Mouse (Mus musculus): ENCODE data around the gene Clec10a. TPM values are rescaled to one million over a fixed set of nuclear protein-coding genes. Genes with fewer than 3 reads are reported as not detected.

Gene Clec10a
- total RNA-seq, 2 experiments from 2014 or later = 1.3 to 2.9 TPM

GRCm38 (mm10) chr11:70179401-70179800 lies 23.4 kb downstream of the Clec10a start:
- DNase-seq = peak; percentile 34
- intact Hi-C loops (cut with DNase I) = no loop called here

GRCm38 (mm10) chr11:70180496-70180895 lies 24.5 kb downstream of the Clec10a start:
- DNase-seq = no peak
- intact Hi-C loops (cut with DNase I) = loop anchor here (2.0 kb wide), 1 partner anchor 104 kb away; no protein-coding TSS in a partner anchor

GRCm38 (mm10) chr11:70185120-70185519 lies 29.1 kb downstream of the Clec10a start:
- no peak for DNase-seq
- intact Hi-C loops (cut with DNase I) = no loop called here

- no peak for DNase-seq
- intact Hi-C loops (cut with DNase I) = no loop called here
Observed at GRCm38 (mm10) chr11:70189319-70190134, 33.5 kb downstream of the Clec10a start.

GRCm38 (mm10) chr11:70191188-70191587 lies 35.2 kb downstream of the Clec10a start:
- intact Hi-C loops (cut with DNase I) = no loop called here
- no peak for DNase-seq

GRCm38 (mm10) chr11:70192157-70192556 lies 36.2 kb downstream of the Clec10a start:
- DNase-seq = no peak
- intact Hi-C loops (cut with DNase I) = no loop called here

- intact Hi-C loops (cut with DNase I) = no loop called here
- no peak for DNase-seq
Observed at GRCm38 (mm10) chr11:70193354-70194285, 37.6 kb downstream of the Clec10a start.

GRCm38 (mm10) chr11:70198332-70198731 lies 42.3 kb downstream of the Clec10a start:
- intact Hi-C loops (cut with DNase I) = loop anchor here (5.0 kb wide), 1 partner anchor 126 kb away; no protein-coding TSS in a partner anchor
- DNase-seq = no peak

- DNase-seq = no peak
- intact Hi-C loops (cut with DNase I) = loop anchor here (5.0 kb wide), 1 partner anchor 127 kb away; no protein-coding TSS in a partner anchor
Observed at GRCm38 (mm10) chr11:70199107-70199506, 43.1 kb downstream of the Clec10a start.

- intact Hi-C loops (cut with DNase I) = no loop called here
- no peak for DNase-seq
Observed at GRCm38 (mm10) chr11:70200036-70200608, 44.1 kb downstream of the Clec10a start.

- intact Hi-C loops (cut with DNase I) = no loop called here
- peak; percentile 91 for DNase-seq
Observed at GRCm38 (mm10) chr11:70201691-70202090, 45.7 kb downstream of the Clec10a start.

- DNase-seq = no peak
- intact Hi-C loops (cut with DNase I) = no loop called here
Observed at GRCm38 (mm10) chr11:70206801-70207200, 50.8 kb downstream of the Clec10a start.

- intact Hi-C loops (cut with DNase I) = no loop called here
Observed at GRCm38 (mm10) chr11:70207283-70207682, 51.3 kb downstream of the Clec10a start.

GRCm38 (mm10) chr11:70208778-70209388 lies 52.9 kb downstream of the Clec10a start:
- intact Hi-C loops (cut with DNase I) = no loop called here
- DNase-seq = no peak

More at GRCm38 (mm10) chr11:70207283-70207682, 51.3 kb downstream of the Clec10a start:
- no peak for DNase-seq

- intact Hi-C loops (cut with DNase I) = loop anchor here (5.0 kb wide), 3 partner anchors 138 to 278 kb away; no protein-coding TSS in a partner anchor
Observed at GRCm38 (mm10) chr11:70210681-70211080, 54.7 kb downstream of the Clec10a start.

GRCm38 (mm10) chr11:70211972-70212371 lies 56.0 kb downstream of the Clec10a start:
- intact Hi-C loops (cut with DNase I) = loop anchor here (5.0 kb wide), 3 partner anchors 140 to 280 kb away; no protein-coding TSS in a partner anchor
- DNase-seq = no peak

More at GRCm38 (mm10) chr11:70210681-70211080, 54.7 kb downstream of the Clec10a start:
- no peak for DNase-seq

GRCm38 (mm10) chr11:70212423-70212822 lies 56.4 kb downstream of the Clec10a start, which contains the start of gene Slc16a11:
Slc16a11 (plus strand) TSS chr11:70212752.
- DNase-seq = no peak
- intact Hi-C loops (cut with DNase I) = loop anchor here (5.0 kb wide), 3 partner anchors 140 to 280 kb away; no protein-coding TSS in a partner anchor

- peak; percentile 66 for DNase-seq
- intact Hi-C loops (cut with DNase I) = loop anchor here (5.0 kb wide), 3 partner anchors 141 to 281 kb away; no protein-coding TSS in a partner anchor
Observed at GRCm38 (mm10) chr11:70212896-70213295, 56.9 kb downstream of the Clec10a start.

- no peak for DNase-seq
- intact Hi-C loops (cut with DNase I) = loop anchor here (5.0 kb wide), 3 partner anchors 141 to 281 kb away; no protein-coding TSS in a partner anchor
Observed at GRCm38 (mm10) chr11:70213736-70214135, 57.7 kb downstream of the Clec10a start.
